Mouse (Mus musculus) layer of hippocampus, adult 2 months (tissue): ENCODE measurements at regions not wholly inside any gene's neighbourhood (a gene's known extent, or its start where the extent isn't known, plus 50 kb on each side); places are given as distances from the start of the nearest gene placed in this dataset.

ENCODE experiments used
- DNase-seq, 2 experiments: peaks; one replicate each; pipeline ENCODE4 v3.0.0; 2022; ENCODE audit warnings: low spot score in 2 of 2
- H3K27ac ChIP-seq: fragments of 200-600 bp; 2 replicates; pipeline ENCODE4 v1.8.1; 2022
- H3K4me3 ChIP-seq: fragments of 200-600 bp; 2 replicates; pipeline ENCODE4 v1.8.1; 2022; ENCODE audit warnings: mild to moderate bottlenecking
- CTCF ChIP-seq: fragments of 200-600 bp; conservative IDR thresholded peaks from 2 replicates; pipeline ENCODE4 v1.8.1; 2022; ENCODE audit warnings: antibody characterized with exemption, mild to moderate bottlenecking, moderate library complexity

DNA sequence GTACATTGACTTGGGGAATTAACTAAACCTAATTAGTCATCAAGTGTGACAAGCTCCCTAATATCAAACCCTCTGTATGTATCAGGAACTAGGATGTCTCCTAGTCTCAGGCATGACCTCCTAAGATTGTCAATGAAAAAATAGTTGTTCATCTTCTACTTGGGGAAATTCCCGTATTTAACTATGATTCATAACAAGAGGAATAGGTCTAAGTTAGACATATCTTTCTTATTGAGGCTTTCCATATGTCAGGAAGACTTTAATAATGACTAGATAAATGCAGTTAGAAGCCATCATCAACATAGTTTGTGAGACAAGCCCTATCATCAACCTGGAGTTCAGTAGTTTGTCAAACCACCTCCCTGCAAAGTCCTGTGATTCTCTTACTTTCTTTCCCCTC lies 934.4 kb upstream of the Sel1l start:
- no peak for TF ChIP-seq CTCF
- DNase-seq, result no peak
- Histone ChIP-seq H3K27ac (no peak overlapping the region), H3K4me3 (no peak overlapping the region)

DNA sequence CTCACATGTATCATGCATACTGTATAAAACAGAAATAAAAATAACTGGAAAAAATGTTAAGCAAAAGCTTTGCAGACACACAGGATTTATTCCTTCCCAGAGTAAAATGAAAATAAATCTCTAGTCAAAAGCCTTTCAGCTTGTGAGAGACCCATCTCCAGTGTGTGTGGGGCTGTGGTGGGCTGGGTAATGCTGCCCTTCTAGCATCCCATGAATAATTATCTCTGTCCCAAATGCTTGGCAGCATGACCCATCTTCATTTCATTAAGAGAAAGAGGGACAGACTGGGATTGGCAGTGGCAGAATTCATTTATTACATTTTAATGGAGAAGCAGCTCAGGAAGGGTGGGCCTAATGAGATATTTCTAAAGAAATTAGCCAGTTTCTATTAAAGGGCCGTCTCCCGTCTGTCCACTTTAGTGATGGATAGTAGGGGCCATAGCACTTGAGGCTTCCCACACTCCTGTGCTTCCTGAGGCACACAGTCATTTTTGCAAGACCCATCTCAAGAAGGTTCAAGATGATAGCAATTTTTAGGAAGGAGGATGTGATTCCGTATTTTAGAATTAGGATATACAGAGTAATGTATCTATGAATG lies 930.8 kb upstream of the Sel1l start:
- Histone ChIP-seq H3K4me3 (no peak overlapping the region), H3K27ac (no peak overlapping the region)
- TF ChIP-seq CTCF, result no peak
- no peak for DNase-seq

DNA sequence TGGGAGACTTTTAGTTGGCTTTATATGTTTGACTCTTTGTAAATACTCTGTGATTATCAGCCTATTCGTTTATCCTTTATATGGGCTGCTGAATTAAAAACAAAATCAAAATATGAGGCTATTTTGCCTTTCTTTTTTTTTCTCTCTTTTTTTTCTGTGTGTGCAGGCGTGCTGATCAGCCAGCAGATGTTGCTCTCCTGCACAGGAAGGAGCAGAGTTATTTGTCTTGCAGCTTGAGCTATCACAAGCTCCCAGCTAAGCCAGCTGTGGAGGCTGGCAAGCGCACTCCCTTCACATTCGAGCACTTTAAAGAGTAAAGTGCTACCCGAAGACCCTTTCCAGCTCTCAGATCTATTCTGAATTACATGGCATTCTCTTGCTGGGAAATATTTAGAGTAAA lies 926.7 kb upstream of the Sel1l start:
- DNase-seq, result no peak
- peak; percentile 21; the same call in 1 of the 2 replicates for TF ChIP-seq CTCF
- no peak overlapping the region for H3K4me3 ChIP-seq

DNA sequence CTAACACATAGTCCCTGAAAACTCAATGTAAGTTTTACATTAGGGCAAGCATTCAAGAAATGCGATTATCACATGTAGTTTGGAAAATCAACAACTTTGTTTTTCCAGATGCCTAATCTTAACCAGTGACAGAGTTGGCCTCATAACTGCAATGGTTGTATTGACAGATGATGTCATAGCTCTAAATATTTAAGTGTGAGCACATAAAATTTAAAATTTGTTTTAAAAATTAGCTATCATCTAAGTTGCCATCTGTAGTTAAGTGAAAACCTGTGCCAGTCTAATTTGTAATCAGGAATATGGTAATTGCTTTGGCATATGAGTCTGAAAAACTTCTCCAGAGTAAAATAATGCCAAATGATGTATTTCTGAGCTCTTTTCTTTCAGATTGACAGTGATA lies 899.6 kb upstream of the Sel1l start:
- no peak for DNase-seq
- Histone ChIP-seq H3K4me3 (no peak overlapping the region), H3K27ac (no peak overlapping the region)
- no peak for TF ChIP-seq CTCF

More for the DNA sequence above, 926.7 kb upstream of the Sel1l start:
- no peak overlapping the region for H3K27ac ChIP-seq

DNA sequence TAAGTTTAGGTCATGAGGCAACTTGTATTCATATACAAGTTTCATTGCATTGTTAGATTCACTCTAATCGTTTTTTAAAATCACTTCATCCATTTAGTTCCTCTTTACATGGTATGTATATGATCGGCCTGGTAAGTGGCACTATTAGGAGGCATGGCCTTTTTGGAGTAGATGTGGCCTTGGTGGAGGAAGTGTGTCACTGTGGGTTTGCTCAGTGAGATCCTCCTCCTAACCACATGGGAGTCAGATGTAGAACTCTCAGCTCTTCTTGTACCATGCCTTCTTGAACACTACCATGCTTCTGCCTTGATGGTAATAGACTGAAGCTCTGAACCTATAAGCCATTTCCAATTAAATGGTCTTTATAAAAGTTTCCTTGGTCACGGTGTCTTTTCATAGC lies 891.9 kb upstream of the Sel1l start:
- H3K4me3 ChIP-seq, result no peak overlapping the region
- DNase-seq, result no peak
- no peak for TF ChIP-seq CTCF
- no peak overlapping the region for H3K27ac ChIP-seq

DNA sequence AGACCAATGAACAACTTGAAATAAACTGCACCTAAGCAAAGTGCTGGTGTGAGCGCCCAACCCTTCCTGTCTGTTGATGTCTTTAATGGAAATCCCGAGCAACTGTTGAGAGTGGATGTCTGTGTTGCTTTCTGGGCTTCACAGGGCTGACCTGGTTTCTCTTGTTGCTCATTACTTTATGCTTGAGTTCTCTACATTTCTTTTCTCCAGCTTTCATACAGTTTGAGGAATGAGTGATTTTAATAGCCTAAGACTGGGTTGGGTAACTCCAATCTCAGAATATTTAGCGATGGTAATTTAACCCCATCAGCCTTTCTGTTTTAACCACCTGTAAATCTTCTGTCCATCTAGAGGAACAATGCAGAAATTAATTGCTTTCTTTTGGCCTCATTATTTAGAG lies 890.2 kb upstream of the Sel1l start:
- no peak overlapping the region for H3K4me3 ChIP-seq
- H3K27ac ChIP-seq, result no peak overlapping the region
- TF ChIP-seq CTCF, result no peak
- DNase-seq, result no peak

DNA sequence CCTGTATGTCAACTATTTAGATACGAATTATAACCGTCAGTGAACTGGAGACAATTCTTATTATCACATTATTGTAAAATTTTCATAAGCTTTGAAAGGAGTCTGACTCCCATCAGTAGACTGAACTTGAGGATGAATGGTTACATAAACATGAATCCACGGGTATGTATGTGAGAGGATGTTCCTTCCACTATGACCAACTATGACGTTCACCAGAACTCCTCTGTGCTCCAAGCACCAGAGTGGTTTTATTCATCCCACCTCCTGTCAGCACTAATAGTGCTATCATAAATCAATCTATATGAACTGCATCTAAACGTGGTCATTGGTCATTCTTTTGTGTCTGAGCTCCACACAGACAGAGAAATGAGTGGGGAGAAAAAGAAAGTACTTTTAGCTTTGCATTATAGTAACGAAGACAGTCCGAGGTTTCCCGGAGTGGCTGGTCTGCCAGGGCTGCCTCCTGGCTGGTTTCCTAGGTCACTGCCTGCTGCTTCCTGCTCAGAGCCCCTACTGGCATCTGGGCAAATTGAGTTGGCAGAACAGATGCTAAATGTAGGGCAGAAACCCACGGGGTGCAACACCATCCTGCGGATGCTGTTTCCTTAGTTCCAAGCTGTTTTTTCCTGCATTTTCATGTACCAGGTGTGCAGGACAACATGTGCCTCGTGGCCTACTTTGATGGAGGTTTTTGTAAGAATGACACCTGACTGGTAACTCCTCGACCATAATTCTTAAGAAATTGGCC lies 888.8 kb upstream of the Sel1l start:
- H3K4me3 ChIP-seq, result no peak overlapping the region; the same call in 1 of the 2 replicates
- TF ChIP-seq CTCF, result peak; percentile 55
- peak overlapping the region; percentile 67 for H3K27ac ChIP-seq
- DNase-seq, result peak; percentile 7 to 13

DNA sequence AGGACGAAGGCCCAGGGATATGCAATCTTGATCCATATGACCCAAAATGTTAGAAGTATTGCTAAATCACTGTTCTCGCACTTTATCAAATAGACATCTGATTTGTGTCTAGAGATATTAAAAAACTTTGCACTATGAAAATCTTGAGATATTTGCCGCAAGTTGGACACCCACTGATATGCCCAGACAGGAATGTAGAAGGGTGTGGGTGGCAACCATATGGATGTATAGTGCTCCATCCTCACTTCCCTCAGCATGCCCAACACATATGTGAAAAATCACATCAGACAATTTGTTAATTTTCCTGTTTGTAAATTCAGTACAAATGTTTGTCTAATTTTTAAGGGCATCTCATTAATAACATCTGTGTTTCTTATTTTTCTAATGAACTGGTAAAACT lies 874.1 kb upstream of the Sel1l start:
- no peak overlapping the region for H3K4me3 ChIP-seq

DNA sequence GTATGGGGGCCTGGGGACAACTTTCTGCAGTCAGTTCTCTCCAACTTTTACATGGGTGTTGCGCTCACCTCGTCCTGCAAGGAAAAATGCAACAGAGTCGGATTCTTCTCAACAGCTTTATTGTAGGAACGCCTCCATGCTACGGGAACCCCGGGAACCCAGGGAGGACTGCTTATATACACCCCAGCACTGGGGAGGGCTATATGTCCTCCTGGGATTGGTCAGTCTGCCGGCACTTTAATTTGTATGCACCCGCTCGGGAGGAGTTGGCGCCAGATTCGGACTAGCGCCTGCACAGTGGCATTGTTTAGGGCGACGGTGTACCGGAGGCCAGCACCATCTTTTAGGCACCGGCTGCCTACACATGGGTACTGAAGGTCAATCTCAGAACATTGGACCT lies 864.5 kb upstream of the Sel1l start:
- TF ChIP-seq CTCF, result no peak
- DNase-seq, result no peak
- Histone ChIP-seq H3K27ac (no peak overlapping the region), H3K4me3 (no peak overlapping the region)

More for the DNA sequence above, 874.1 kb upstream of the Sel1l start:
- no peak for DNase-seq
- no peak overlapping the region for H3K27ac ChIP-seq
- no peak for TF ChIP-seq CTCF

DNA sequence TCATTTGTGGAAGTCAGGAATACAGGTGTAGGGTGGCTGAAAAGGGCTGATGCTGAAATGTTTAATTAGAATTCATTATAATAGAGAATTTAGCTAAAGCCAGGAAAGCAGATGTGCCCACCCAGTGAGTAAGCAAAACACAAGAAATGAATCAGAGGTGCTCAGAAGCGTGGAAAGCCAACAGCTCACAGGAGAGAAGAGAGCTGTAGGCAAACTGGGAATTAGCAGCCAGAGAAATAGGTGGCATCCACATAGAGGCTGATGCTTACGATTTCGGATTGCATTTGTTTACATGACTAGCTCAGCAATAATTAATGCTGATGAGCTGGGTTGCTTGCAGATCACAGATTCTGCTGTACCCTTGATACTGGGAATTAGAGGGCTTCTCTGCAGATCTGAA lies 859.5 kb upstream of the Sel1l start:
- TF ChIP-seq CTCF, result no peak
- Histone ChIP-seq H3K27ac (no peak overlapping the region), H3K4me3 (no peak overlapping the region)
- DNase-seq, result no peak

DNA sequence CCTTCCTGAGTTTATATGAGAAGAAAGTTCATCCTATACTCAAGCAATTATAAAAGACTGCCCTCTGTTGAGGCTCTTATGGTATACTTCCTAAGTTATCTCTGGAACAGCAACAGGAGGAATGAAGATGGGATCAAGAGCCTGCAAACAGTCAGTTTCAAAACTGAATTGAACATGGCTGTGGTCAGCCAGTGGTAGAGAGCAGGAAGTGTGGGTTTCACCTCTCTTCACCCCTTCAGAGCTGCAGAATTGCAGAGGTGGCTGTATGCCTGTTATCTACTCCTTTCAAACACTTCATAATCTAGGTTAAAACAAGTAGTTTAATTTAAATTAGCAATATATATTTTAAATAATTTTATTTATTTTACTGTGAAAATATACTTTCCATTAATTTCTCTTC lies 854.8 kb upstream of the Sel1l start:
- H3K4me3 ChIP-seq, result no peak overlapping the region
- H3K27ac ChIP-seq, result no peak overlapping the region
- TF ChIP-seq CTCF, result no peak
- DNase-seq, result no peak

DNA sequence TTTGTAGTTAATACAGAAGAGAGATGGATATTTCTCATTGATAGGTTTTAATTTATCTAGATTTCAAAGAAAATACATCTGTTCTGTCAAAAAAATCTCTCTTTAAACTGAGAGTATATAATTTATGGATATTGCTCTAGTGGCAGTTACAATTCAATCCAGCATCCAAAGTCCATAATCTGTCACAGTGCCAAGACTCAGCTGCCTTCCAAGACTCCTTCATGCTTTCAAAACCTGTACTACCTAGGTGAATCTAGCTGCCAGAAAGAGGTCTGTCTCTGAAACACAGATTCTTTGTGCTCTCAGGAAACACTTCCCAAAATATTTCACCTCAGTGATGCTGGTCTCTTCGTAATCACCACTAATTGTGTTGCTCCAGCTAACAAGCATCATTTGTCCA lies 844.0 kb upstream of the Sel1l start:
- Histone ChIP-seq H3K4me3 (no peak overlapping the region), H3K27ac (no peak overlapping the region)
- DNase-seq, result no peak
- no peak for TF ChIP-seq CTCF

DNA sequence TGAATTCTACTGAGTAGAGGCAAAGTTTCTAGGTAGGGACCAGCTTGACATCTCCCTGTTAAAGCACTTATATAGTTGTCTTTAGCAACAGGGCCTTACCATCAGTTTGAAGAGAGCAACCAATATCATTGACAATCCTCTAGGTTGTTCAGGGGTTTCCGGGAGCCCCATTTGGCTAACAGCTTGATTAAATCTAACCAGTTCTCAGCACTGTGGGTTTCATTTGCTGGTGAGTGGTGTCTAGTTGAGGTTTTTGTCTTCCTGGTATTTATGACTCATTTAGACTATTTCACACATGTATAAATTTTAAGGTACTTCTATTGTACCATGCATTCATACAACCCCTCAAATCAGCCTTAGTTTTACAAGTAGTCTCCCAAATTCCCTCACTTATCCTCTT lies 823.4 kb upstream of the Sel1l start:
- Histone ChIP-seq H3K4me3 (no peak overlapping the region), H3K27ac (no peak overlapping the region)
- no peak for DNase-seq
- no peak for TF ChIP-seq CTCF

DNA sequence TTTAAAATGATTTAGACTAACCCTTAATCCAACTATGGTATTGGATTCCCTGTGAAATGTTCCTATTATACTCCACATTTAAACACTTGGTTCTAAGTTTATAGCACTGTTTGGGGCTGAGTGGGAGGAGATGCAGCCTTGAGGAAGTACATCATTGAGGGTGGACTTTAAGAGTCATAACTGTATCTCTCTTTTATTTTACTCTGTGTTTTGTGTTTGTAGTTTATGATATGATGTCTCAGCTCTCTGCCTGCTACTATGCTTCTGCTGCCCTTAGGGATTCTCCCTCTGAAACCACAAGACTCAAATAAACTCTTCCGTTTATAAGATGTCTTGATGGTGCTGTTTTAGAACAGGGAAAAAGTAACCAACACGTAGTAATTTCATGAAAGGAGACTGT lies 797.7 kb upstream of the Sel1l start:
- DNase-seq, result no peak
- no peak for TF ChIP-seq CTCF
- Histone ChIP-seq H3K4me3 (no peak overlapping the region), H3K27ac (no peak overlapping the region)
